Mouse (Mus musculus): Measurements from ENCODE around the gene D17H6S53E.

The D17H6S53E gene

GRCm38 (mm10) chr17:35131500-35132173 lies 5.5 kb downstream of the D17H6S53E start, which contains the start of gene Apom:
Gene Apom, minus strand, starts transcription at chr17:35132050.
- DNase-seq (ENCODE audit: low spot score in 2 of 2): no peak

DNA sequence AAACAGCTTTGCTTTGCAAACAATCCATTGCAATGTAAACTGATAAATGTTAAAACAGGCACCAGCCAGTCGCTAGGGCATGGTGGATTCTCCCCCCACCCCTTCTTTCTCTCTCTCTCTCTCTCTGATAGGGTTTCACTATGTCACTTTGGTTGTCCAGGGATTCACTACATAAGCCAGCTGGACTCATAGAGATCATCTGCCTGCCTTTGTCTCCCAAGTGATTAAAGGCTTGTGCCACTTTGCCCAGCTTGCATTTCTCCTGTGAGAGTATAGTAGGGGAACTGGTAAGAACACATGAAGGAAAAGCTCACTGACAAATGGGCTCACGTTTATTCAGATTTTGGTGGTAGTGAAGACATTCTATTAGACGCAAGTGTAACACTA lies 6.0 kb downstream of the D17H6S53E start:
- DNase-seq (ENCODE audit: low spot score in 2 of 2): no peak

DNA sequence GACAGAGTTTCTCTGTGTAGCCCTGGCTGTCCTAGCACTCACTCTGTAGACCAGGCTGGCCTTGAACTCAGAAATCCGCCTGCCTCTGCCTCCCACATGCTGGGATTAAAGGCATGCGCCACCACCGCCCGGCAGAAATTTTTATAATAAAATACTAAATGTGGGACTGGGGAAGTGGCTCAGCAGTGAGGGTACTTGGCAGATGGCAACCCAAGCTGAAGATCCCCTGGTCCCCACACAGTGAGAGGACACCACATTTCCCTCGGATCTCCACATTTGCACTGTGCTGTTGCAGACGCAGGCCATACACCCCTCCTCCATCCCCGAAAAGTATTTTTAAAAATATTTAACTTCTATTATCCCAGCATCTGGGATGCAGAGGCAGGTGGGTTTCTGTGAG lies 7.3 kb downstream of the D17H6S53E start:
- no peak for DNase-seq (ENCODE audit: low spot score in 2 of 2)

DNA sequence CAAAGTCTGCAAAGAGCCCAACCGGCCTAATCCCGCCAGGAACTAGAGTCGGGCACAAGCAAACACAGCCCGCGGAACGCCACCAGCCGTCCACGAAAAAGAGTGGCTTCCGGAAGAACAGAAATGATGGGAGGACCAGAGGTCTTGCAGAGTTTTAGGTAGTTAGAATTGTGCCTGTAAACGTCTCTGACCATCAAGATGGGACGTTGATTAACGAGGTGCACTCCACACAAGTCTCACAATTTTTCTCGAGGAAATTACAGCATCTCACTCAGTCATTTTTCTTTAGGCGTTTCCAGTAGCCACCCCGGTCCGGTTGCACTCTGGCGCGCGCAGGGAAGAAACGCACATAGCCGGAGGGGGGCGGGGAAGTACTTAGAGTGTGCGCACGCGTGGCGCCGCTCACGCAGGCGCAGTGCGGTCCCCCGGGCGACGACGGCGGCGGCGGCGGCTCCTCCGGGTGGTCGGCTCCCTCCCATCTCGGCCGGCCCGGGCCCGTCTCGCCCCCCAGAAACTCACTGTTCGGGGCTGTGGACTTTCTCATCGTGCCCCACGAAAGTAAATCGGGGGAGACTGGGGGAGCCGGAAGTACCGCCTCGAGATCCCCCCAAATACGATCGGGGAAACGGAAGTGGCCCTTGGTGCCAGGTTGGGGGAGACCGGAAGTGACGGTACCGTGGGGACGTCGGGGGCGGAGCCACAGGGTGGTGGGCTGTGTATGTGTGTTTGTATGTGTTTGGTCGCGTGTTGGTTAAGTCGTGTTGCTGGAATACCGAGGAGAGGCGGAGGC lies 8.8 kb downstream of the D17H6S53E start, which contains the start of gene Bag6:
Gene Bag6 (plus strand): TSS at position 378 of the 790 bp plus-strand sequence.
- DNase-seq (ENCODE audit: low spot score in 2 of 2): peak; percentile 87 to 93

- no peak for DNase-seq (ENCODE audit: low spot score in 2 of 2)
Measured at GRCm38 (mm10) chr17:35135591-35136320, 9.6 kb downstream of the D17H6S53E start.

DNA sequence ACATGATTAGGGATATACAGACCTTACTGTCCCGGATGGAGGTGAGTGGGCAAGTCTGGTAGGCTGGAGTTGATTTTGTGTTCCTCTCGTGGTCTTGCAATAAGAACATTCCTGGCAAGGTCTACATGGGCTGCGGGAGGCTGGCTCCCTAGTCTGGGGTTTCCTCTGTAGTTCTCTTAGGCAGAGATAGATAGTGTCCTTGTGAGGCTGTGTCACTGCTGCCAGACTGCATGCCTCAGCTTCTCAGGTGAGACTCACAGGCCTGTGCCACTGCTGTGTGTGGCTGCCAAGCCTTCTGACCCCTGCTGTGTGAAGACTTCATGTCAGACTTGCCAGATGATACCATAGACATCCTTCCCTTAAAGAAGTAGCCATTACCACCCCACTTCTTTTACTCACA lies 13.1 kb downstream of the D17H6S53E start:
- DNase-seq (ENCODE audit: low spot score in 2 of 2): no peak

GRCm38 (mm10) chr17:35140490-35140996 lies 14.4 kb downstream of the D17H6S53E start:
- DNase-seq (ENCODE audit: low spot score in 2 of 2): no peak

GRCm38 (mm10) chr17:35141971-35142370 lies 15.8 kb downstream of the D17H6S53E start:
- DNase-seq (ENCODE audit: low spot score in 2 of 2): no peak

GRCm38 (mm10) chr17:35146139-35146538 lies 20.0 kb downstream of the D17H6S53E start:
- DNase-seq (ENCODE audit: low spot score in 2 of 2): no peak

DNA sequence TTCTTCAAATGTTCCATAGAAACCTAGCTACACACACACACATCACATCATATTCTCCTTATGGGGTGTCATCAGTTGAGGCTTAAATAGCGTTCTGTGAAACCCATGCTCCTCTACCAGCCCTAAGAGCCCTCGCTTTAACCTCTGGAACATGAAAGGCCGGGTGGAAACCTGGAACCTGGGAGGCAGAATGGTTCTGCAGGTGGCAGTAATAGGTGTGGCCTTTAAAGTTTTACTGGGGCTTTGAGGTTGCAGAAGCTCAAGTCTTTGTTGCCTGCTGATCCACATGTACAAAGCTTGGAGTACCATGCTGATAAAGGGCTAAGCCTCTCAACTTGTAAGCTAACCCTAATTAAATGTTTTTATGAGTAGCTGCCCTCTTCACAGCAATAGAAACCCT lies 21.2 kb downstream of the D17H6S53E start:
- DNase-seq (ENCODE audit: low spot score in 2 of 2): no peak

DNA sequence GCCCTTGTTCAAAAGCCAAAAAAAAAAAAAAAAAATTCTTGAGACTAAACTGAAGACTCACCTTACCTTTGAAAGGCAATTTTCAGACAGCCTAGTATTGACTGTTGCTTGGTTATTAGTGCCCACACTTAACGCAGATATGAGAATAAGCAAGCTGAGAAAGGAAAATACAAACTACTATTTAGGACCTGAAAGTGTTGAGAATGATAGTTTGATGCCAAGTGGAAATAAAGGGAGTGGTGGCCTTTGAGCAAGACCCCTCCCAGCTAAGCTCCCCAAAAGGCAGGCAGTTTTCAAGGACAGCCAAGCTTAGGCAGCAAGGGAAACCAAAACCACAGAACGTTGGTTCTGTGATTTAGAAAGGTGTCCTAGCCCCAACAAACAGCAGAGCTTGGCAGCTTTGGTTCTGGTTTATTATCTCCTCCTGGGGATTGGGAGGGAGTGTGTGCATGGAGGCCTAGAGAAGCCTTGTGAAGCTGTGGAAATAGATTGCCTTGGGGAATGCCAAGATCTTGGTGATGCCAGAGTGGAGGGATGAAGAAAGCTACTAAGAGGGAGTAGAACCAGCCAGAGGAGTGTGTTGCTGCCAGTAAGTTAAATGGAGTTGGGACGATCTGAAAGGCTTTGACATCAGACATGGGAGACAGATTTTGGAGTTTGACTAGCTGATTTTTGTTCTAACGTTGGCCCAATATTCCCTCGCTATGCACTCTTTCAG lies 21.9 kb downstream of the D17H6S53E start:
- no peak for DNase-seq (ENCODE audit: low spot score in 2 of 2)

- DNase-seq (ENCODE audit: low spot score in 2 of 2): no peak
Measured at GRCm38 (mm10) chr17:35152121-35152520, 25.9 kb downstream of the D17H6S53E start.

- DNase-seq (ENCODE audit: low spot score in 2 of 2): no peak
Measured at GRCm38 (mm10) chr17:35153077-35153476, 26.9 kb downstream of the D17H6S53E start.

DNA sequence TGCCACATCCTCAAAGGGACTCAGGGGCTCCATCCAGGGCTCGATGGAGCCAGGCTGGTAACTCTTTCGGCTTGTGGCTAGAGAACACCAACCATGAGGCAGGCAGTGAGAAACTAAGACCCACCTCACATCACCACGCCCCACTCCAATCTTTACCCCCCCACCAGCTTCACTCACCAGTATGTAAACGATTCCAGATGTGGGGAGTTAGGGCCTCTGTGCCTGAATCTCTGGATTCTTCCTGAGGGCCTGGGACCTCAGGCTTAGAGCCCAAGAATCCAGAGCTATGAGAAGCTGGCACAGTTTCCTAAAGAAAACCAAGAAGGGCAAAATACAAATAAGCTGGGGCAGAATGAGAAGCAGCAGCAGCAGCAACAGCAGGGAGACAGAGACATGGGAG lies 27.8 kb downstream of the D17H6S53E start:
- no peak for DNase-seq (ENCODE audit: low spot score in 2 of 2)

GRCm38 (mm10) chr17:35154616-35155015 lies 28.4 kb downstream of the D17H6S53E start:
- DNase-seq (ENCODE audit: low spot score in 2 of 2): no peak

- DNase-seq (ENCODE audit: low spot score in 2 of 2): no peak
Measured at GRCm38 (mm10) chr17:35155451-35155850, 29.3 kb downstream of the D17H6S53E start.

DNA sequence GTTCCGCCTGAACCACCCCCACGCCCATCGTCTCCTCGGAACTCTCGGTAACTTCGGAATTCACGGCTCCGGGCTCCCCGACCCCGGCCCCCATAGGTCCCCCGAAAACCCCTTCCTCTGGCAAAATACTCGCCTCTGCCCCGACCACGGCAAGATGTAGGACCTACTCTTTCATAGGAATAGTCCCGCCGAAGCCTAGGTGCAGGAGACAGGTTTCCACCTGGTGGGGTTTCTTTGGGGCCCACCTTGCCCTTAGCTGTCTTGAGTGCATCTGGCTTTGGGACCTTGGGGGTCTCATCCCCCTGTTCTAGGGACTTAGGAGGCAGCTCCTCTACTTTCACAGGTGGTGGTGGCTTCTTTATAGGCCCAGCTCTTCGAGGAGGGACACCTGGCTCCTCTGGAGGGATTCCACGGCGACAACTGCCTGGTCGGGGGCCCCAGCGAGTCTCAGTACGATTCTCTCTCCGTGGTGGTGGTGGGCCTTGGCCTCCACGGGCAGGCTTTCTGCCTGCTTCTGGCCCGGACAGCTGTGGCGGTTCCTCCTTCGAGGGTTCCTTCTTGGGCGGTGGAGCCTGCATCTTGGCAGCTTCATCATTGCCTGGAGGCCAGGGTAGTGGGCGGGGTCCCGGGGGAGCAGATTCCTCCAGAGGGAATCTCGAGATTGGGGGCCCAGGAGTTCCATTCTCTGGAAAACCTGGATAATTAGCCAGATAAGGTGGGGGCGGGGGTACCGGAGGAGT lies 30.5 kb downstream of the D17H6S53E start:
- DNase-seq (ENCODE audit: low spot score in 2 of 2): no peak

DNA sequence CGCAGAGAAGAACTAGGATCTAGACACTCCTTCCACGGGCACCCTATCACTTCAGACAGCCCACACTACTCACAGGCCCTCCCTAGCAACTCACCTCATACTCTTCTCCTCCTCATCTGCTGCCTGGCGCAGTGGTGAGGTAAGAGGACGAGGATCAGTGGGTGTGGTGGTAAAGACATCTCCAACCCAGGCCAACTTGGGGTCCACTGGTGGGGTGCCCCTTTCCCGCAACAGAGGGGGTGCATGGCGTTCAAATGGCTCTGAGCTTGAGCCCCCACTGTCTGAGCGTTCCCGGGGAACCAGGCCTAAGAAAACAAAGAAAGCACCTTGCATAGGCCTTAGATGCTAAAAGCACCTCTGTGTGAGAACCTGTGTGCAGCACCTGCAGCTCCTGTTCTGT lies 31.1 kb downstream of the D17H6S53E start:
- no peak for DNase-seq (ENCODE audit: low spot score in 2 of 2)

DNA sequence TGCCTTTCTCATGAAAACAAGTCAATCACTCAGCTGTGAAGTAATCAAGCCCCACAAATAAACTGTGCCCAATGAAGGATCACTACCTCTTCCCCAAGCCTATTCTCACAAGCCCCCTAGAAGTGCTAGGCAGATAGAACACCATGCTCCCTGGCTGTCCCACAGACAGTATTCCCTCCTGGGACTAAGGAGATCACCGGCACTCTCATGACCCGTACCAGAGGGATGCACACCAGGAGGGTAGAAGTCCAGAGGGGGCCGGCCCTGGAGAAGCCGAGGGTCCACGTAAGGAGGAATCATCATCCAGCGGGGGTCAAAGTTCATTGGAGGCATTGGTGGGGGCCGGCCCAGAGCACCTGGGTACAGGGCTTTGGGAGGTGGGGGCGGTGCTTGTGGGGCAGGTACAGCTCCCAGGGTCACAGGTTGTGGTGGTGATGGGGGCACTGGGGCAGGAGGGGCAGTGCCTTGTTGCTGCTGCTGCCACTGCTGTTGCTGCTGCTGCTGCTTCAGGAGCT lies 31.5 kb downstream of the D17H6S53E start:
- DNase-seq (ENCODE audit: low spot score in 2 of 2): no peak

DNA sequence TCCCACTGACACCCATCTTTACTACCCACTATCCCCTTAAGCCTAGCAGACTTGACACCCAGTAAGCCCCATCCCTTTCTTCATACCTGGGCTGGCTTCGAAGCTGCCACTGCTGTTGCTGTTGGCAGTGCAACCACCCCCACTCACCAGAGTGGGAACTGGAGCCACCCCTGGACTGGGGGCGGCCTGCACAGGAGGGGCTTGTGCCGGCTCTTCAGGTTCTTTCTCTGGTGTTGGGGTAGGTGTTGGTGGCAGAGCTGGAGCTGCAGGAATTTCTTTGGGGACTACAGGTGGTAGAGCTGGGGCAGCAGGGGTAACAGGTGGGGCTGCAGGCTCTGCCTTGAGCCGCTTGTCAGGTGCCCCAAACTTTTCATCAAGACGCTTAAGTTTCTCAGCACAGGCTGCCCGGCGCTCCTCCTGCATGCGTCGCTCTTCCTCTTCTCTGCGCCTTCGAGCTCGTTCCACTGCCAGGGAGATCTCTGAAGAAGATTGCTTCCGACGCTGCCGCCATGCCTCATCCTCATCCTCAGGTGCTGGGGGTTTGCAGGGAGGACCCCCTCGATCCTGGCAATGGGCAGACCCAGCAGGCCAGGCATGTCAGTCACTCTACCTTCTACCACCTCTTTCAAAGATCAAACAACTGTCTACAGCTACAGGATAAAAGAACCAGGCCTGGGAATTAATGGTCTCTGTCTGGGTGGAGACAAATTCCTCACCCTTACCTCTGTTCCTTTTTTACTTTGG lies 32.8 kb downstream of the D17H6S53E start:
- no peak for DNase-seq (ENCODE audit: low spot score in 2 of 2)

Data from urinary bladder, adult 18-20 months (tissue).